9 mouse cellular contexts compared by ENCODE assay signal in the genomic region with DNA sequence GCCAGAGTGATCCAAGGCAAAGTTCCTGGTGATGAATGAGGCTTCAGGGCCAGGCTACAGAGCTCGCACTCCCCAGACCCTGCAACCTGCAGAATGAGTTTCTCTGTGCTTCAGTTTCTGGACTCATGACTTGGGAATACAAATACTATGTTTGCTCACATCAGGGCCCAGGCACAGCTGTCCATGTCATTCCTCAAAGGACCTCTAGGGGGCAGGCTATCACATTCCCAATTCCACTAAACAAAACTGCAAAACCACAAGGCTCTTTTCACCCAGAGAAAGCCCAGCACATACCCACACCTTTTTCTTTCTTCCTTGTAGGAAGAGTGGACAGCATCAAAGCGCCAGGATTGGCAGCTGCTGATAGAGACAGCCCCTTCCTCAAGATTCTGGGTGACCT.
DNase-seq lines count a peak whose midpoint lies in the region; ATAC-seq and TF ChIP-seq lines count a peak whose summit lies in the region.
"Had no signal": no experiment of that assay in that cellular context is flagged by ENCODE, and none has a peak within 500 bp of the region (broad histone marks: within the 10 kb centered on the region; RNA-seq: fewer than 3 reads in every experiment).

No protein-coding gene starts in this region.

- no peak for TF ChIP-seq EP300 in stomach, postnatal 0 days (optimal IDR thresholded peaks at IDR 0.05)

- no peak overlapping the region for H3K9ac ChIP-seq in kidney, embryonic 14.5 days (ENCODE audit: low read depth, low read length)
- H3K9ac ChIP-seq in hindbrain, postnatal 0 days (replicated peaks; ENCODE audit: low read length), result no peak overlapping the region
- H3K9ac ChIP-seq in limb, embryonic 11.5 days (ENCODE audit: low read length), result no peak overlapping the region
- H3K9ac ChIP-seq in stomach, postnatal 0 days (ENCODE audit: low read length), result no peak overlapping the region
- H3K9ac ChIP-seq: limb, embryonic 13.5 days had no signal

- H3K4me3 ChIP-seq in kidney, embryonic 14.5 days (ENCODE audit: low read length), result no peak overlapping the region
- no peak overlapping the region for H3K4me3 ChIP-seq in hindbrain, postnatal 0 days (ENCODE audit: low read length)
- H3K4me3 ChIP-seq in limb, embryonic 11.5 days (ENCODE audit: low read depth, low read length), result no peak overlapping the region
- H3K4me3 ChIP-seq in stomach, postnatal 0 days (ENCODE audit: low read depth, low read length), result no peak overlapping the region
- H3K4me3 ChIP-seq: limb, embryonic 13.5 days had no signal

- H3K4me1 ChIP-seq in kidney, embryonic 14.5 days (ENCODE audit: control insufficient read depth, insufficient read depth, low read length), result peaks cover 4% of the 10 kb centered on the region; the same call in 1 of the 2 replicates
- H3K4me1 ChIP-seq in hindbrain, postnatal 0 days (ENCODE audit: insufficient read depth, low read length), result 0 out of 2 replicates have a peak, but pooled peaks cover 9% of the 10 kb centered on the region
- no peaks in the 10 kb centered on the region for H3K4me1 ChIP-seq in limb, embryonic 11.5 days (ENCODE audit: control insufficient read depth, insufficient read depth, low read length)
- H3K4me1 ChIP-seq in stomach, postnatal 0 days (replicated peaks; ENCODE audit: control insufficient read depth, insufficient read depth), result no peaks in the 10 kb centered on the region

- H3K36me3 ChIP-seq in kidney, embryonic 14.5 days (ENCODE audit: control insufficient read depth, insufficient read depth, low read length), result no peaks in the 10 kb centered on the region
- no peaks in the 10 kb centered on the region for H3K36me3 ChIP-seq in hindbrain, postnatal 0 days (ENCODE audit: insufficient read depth, low read length)
- H3K36me3 ChIP-seq in limb, embryonic 11.5 days (ENCODE audit: control insufficient read depth, insufficient read depth, low read length), result no peaks in the 10 kb centered on the region
- H3K36me3 ChIP-seq in stomach, postnatal 0 days (ENCODE audit: control insufficient read depth, insufficient read depth, low read length), result no peaks in the 10 kb centered on the region

- DNase-seq in kidney, adult 9 months, result peak; percentile 37
- DNase-seq in adrenal gland, adult 2 months, result peak; percentile 28
- DNase-seq in cerebellum, postnatal 36 days, result peak; percentile 52 to 56
- DNase-seq in hindbrain, postnatal 0 days (ENCODE audit: low spot score), result peak; percentile 71
- peak; percentile 71 for DNase-seq in limb, embryonic 11.5 days (ENCODE audit: low spot score)
- peak; percentile 45 for DNase-seq in stomach, postnatal 0 days (ENCODE audit: low spot score)

- ATAC-seq in kidney, embryonic 14.5 days (ENCODE audit: low FRiP score, low TSS enrichment), result no peak
- no peak for ATAC-seq in hindbrain, postnatal 0 days
- no peak for ATAC-seq in limb, embryonic 11.5 days (ENCODE audit: insufficient number of reproducible peaks, low FRiP score, low TSS enrichment, low read depth)
- ATAC-seq in stomach, postnatal 0 days (ENCODE audit: low FRiP score, low TSS enrichment), result no peak
- ATAC-seq in granulocyte monocyte progenitor cell, adult 5-6 weeks (replicated peaks; ENCODE audit: poor library complexity, severe bottlenecking), result no peak

- H3K27me3 ChIP-seq in kidney, embryonic 14.5 days (ENCODE audit: control insufficient read depth, insufficient read depth, low read length), result no peaks in the 10 kb centered on the region
- no peaks in the 10 kb centered on the region for H3K27me3 ChIP-seq in hindbrain, postnatal 0 days (ENCODE audit: insufficient read depth, low read length)
- H3K27me3 ChIP-seq in limb, embryonic 11.5 days (ENCODE audit: control insufficient read depth, insufficient read depth, low read length), result no peaks in the 10 kb centered on the region
- H3K27me3 ChIP-seq in stomach, postnatal 0 days (ENCODE audit: control insufficient read depth, insufficient read depth, low read length), result no peaks in the 10 kb centered on the region
- H3K27me3 ChIP-seq: limb, embryonic 13.5 days had no signal

- H3K27ac ChIP-seq in kidney, embryonic 14.5 days (ENCODE audit: low read depth, low read length), result no peak overlapping the region
- no peak overlapping the region for H3K27ac ChIP-seq in hindbrain, postnatal 0 days
- no peak overlapping the region for H3K27ac ChIP-seq in limb, embryonic 11.5 days (replicated peaks; ENCODE audit: low read depth, low read length)
- no peak overlapping the region for H3K27ac ChIP-seq in stomach, postnatal 0 days (replicated peaks)
- H3K27ac ChIP-seq: limb, embryonic 13.5 days had no signal

- peak; percentile 79 for TF ChIP-seq CTCF in hindbrain, postnatal 0 days (IDR thresholded peaks at IDR 0.05; ENCODE audit: low read depth)
- TF ChIP-seq CTCF in stomach, postnatal 0 days (IDR thresholded peaks at IDR 0.05; ENCODE audit: low read depth), result peak; percentile 83

- H3K9me3 ChIP-seq in kidney, embryonic 14.5 days (ENCODE audit: control insufficient read depth, low read length), result 0 out of 2 replicates have a peak, but pooled peaks cover 2% of the 10 kb centered on the region
- no peaks in the 10 kb centered on the region for H3K9me3 ChIP-seq in hindbrain, postnatal 0 days (ENCODE audit: low read length)
- no peaks in the 10 kb centered on the region for H3K9me3 ChIP-seq in limb, embryonic 11.5 days (ENCODE audit: control insufficient read depth, low read length)
- no peaks in the 10 kb centered on the region for H3K9me3 ChIP-seq in stomach, postnatal 0 days (ENCODE audit: control insufficient read depth, low read length)

- WGBS in kidney, embryonic 14.5 days, result 50% methylated on average over 2 of the region's 2 CpGs
- WGBS in hindbrain, postnatal 0 days, result 53% methylated on average over 2 of the region's 2 CpGs
- 50% methylated on average over 2 of the region's 2 CpGs for WGBS in limb, embryonic 11.5 days
- WGBS in stomach, postnatal 0 days, result 49% methylated on average over 2 of the region's 2 CpGs

- H3K4me2 ChIP-seq in kidney, embryonic 14.5 days (replicated peaks; ENCODE audit: low read depth, low read length), result no peak overlapping the region
- H3K4me2 ChIP-seq in hindbrain, postnatal 0 days (ENCODE audit: low read depth, low read length), result no peak overlapping the region
- no peak overlapping the region for H3K4me2 ChIP-seq in limb, embryonic 11.5 days (ENCODE audit: low read depth, severe bottlenecking)
- no peak overlapping the region for H3K4me2 ChIP-seq in stomach, postnatal 0 days (replicated peaks; ENCODE audit: low read depth)
- H3K4me2 ChIP-seq: limb, embryonic 13.5 days had no signal
